In the genomic region with DNA sequence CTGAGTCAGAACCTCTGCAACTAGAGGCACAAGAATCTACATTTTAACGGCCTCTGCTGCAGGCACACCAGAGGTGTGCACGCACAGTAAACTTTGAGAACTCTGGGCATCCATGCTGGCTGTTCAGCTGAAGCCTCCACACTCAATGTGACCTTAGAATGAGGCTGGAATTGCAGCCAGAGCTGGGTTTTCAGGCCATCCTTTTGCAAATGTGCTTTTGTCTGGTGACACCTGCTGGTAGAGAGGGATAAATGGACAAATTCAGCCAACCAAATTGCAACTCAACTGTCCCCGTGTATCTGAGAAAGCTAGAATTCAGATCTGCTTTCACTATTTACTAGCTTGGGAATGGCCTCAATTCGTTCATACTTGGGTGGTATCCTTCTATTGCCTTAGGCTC, we compare ENCODE assay signal across 9 mouse cellular contexts. TPM values are rescaled to one million over a fixed set of nuclear protein-coding genes. Genes with fewer than 3 reads are reported as not detected.
DNase-seq lines count a peak whose midpoint lies in the region; ATAC-seq and TF ChIP-seq lines count a peak whose summit lies in the region.
"Had no signal": no experiment of that assay in that cellular context is flagged by ENCODE, and none has a peak within 500 bp of the region (broad histone marks: within the 10 kb centered on the region; RNA-seq: fewer than 3 reads in every experiment).

No protein-coding gene starts in this region.

- DNase-seq in adipocyte (ENCODE audit: low spot score): peak; percentile 82
- DNase-seq in gastrocnemius, postnatal 4 days (ENCODE audit: low spot score in 2 of 2): peak; percentile 24 to 48
- DNase-seq in kidney, postnatal 36 days: peak; percentile 70 to 78
- peak; percentile 40 to 58 for DNase-seq in lung, adult 18-20 months
- peak; percentile 22 for DNase-seq in ovary, postnatal 36 days (ENCODE audit: low spot score)

- H3K4me3 ChIP-seq in ES-Bruce4 (ENCODE audit: low read depth, low read length): no peak overlapping the region
- no peak overlapping the region for H3K4me3 ChIP-seq in cortical plate, adult 2 months (ENCODE audit: insufficient read depth, low read length)
- H3K4me3 ChIP-seq: liver, embryonic 15.5 days had no signal

- peak; percentile 35 for TF ChIP-seq CTCF in ES-Bruce4 (IDR thresholded peaks at IDR 0.05; ENCODE audit: low read depth, low read length)
- TF ChIP-seq CTCF in cortical plate, adult 2 months (IDR thresholded peaks at IDR 0.05; ENCODE audit: extremely low read depth, insufficient read depth, low read length): peak; percentile 86

- H3K4me1 ChIP-seq in ES-Bruce4 (ENCODE audit: control insufficient read depth, insufficient read depth, low read length): no peaks in the 10 kb centered on the region
- peaks cover 2% of the 10 kb centered on the region; the same call in 1 of the 2 replicates for H3K4me1 ChIP-seq in cortical plate, adult 2 months (ENCODE audit: control insufficient read depth, insufficient read depth, low read length)
- H3K4me1 ChIP-seq: liver, embryonic 15.5 days had no signal

- ATAC-seq in erythroblast, adult 5-6 weeks (replicated peaks; ENCODE audit: low FRiP score, poor library complexity, severe bottlenecking): no peak

- no peak overlapping the region for H3K27ac ChIP-seq in ES-Bruce4 (ENCODE audit: insufficient read depth, low read length)
- no peak overlapping the region for H3K27ac ChIP-seq in cortical plate, adult 2 months (ENCODE audit: insufficient read depth, low read length)

- no peak overlapping the region for H3K9ac ChIP-seq in ES-Bruce4 (ENCODE audit: low read depth, poor library complexity, severe bottlenecking)
- H3K9ac ChIP-seq: liver, embryonic 15.5 days had no signal

- no peak for TF ChIP-seq EP300 in ES-Bruce4 (IDR thresholded peaks at IDR 0.05; ENCODE audit: insufficient read depth, low read depth, low read length)

- TF ChIP-seq POLR2A in ES-Bruce4 (IDR thresholded peaks at IDR 0.05; ENCODE audit: insufficient read depth, low read length): no peak
- no peak for TF ChIP-seq POLR2A in cortical plate, adult 2 months (IDR thresholded peaks at IDR 0.05; ENCODE audit: extremely low read depth, insufficient read depth, low read length)

- no peaks in the 10 kb centered on the region; the same call in 1 of the 2 replicates for H3K27me3 ChIP-seq in ES-Bruce4 (ENCODE audit: control insufficient read depth, insufficient read depth, low read length, poor library complexity, severe bottlenecking)
- H3K27me3 ChIP-seq: liver, embryonic 15.5 days had no signal

- H3K9me3 ChIP-seq in ES-Bruce4 (replicated peaks; ENCODE audit: control insufficient read depth, insufficient read depth, low read length, poor library complexity, severe bottlenecking): no peaks in the 10 kb centered on the region
- H3K9me3 ChIP-seq: liver, embryonic 15.5 days had no signal

- H3K36me3 ChIP-seq in ES-Bruce4 (ENCODE audit: control insufficient read depth, insufficient read depth, low read length, poor library complexity, severe bottlenecking): no peaks in the 10 kb centered on the region
- H3K36me3 ChIP-seq: liver, embryonic 15.5 days had no signal

RNA-seq across cellular contexts. Expression of a gene that starts 37.1 kb away (rescaled TPM):
- 7.5 and 9.2 TPM in 2 replicates for polyA plus RNA-seq in ES-Bruce4 (2011; ENCODE audit: insufficient read depth, insufficient read length, low read depth, missing spikeins)
- polyA plus RNA-seq in cortical plate, adult 2 months (2012; rRNA removed): 11.5 and 11.9 TPM in 2 replicates
- total RNA-seq in gastrocnemius, postnatal 4 days (2021): 10 to 100 TPM; 25.1 to 29.0 TPM
- total RNA-seq in erythroblast, adult 5-6 weeks (2015; ENCODE audit: low replicate concordance): 4.0 and 11.1 TPM in 2 replicates
- total RNA-seq in erythroblast, adult 5-6 weeks (2017; ENCODE audit: low replicate concordance): 3.6 and 6.2 TPM in 2 replicates

Comparison
In these comparisons a context has a peak if more than half of its experiments do, and no peak if none do; other contexts are left out.
1. DNase-seq: peak in every context shown above with its lines; median percentile 82 in adipocyte; 74 in kidney, postnatal 36 days; 49 in lung, adult 18-20 months; 36 in gastrocnemius, postnatal 4 days; 22 in ovary, postnatal 36 days.